Mouse (Mus musculus) layer of hippocampus, adult 9-11 months (tissue): ENCODE measurements around the gene Dscaml1.
A peak's percentile ranks its signal among the peaks of the same experiment; 100 is the strongest.

Source experiments
- DNase-seq: peaks from one replicate; pipeline ENCODE4 v3.0.0; 2022

Dscaml1 gene

GRCm38 (mm10) chr9:45457200-45457599, 30.8 kb downstream of the Dscaml1 start:
- DNase-seq: no peak

GRCm38 (mm10) chr9:45458363-45458762, 31.9 kb downstream of the Dscaml1 start:
- DNase-seq: peak; percentile 53

GRCm38 (mm10) chr9:45465396-45466019, 39.1 kb downstream of the Dscaml1 start:
- no peak for DNase-seq

- no peak for DNase-seq
These were observed 41.8 kb downstream of the Dscaml1 start for GRCm38 (mm10) chr9:45468235-45468634.

GRCm38 (mm10) chr9:45470746-45471471, 44.5 kb downstream of the Dscaml1 start:
- DNase-seq: peak; percentile 65

- DNase-seq: no peak
These were observed 45.3 kb downstream of the Dscaml1 start for GRCm38 (mm10) chr9:45471691-45472090.

- DNase-seq: no peak
These were observed 48.4 kb downstream of the Dscaml1 start for GRCm38 (mm10) chr9:45474874-45475273.

- no peak for DNase-seq
These were observed 54.5 kb downstream of the Dscaml1 start for GRCm38 (mm10) chr9:45480936-45481335.

GRCm38 (mm10) chr9:45486665-45487074, 60.2 kb downstream of the Dscaml1 start:
- DNase-seq: no peak

GRCm38 (mm10) chr9:45487179-45487801, 60.9 kb downstream of the Dscaml1 start:
- DNase-seq: peak; percentile 85

GRCm38 (mm10) chr9:45490899-45491298, 64.5 kb downstream of the Dscaml1 start:
- DNase-seq: no peak

GRCm38 (mm10) chr9:45494889-45495288, 68.5 kb downstream of the Dscaml1 start:
- no peak for DNase-seq

GRCm38 (mm10) chr9:45496340-45496739, 69.9 kb downstream of the Dscaml1 start:
- no peak for DNase-seq

- DNase-seq: no peak
These were observed 70.5 kb downstream of the Dscaml1 start for GRCm38 (mm10) chr9:45496944-45497343.

- no peak for DNase-seq
These were observed 72.8 kb downstream of the Dscaml1 start for GRCm38 (mm10) chr9:45499267-45499666.

GRCm38 (mm10) chr9:45500071-45500595, 73.7 kb downstream of the Dscaml1 start:
- DNase-seq: no peak

- DNase-seq: no peak
These were observed 75.0 kb downstream of the Dscaml1 start for GRCm38 (mm10) chr9:45501295-45501927.

GRCm38 (mm10) chr9:45501963-45502641, 75.7 kb downstream of the Dscaml1 start:
- DNase-seq: no peak

- DNase-seq: no peak
These were observed 78.5 kb downstream of the Dscaml1 start for GRCm38 (mm10) chr9:45504977-45505376.

GRCm38 (mm10) chr9:45505487-45505939, 79.1 kb downstream of the Dscaml1 start:
- no peak for DNase-seq

GRCm38 (mm10) chr9:45507482-45507881, 81.1 kb downstream of the Dscaml1 start:
- no peak for DNase-seq

GRCm38 (mm10) chr9:45510806-45511546, 84.5 kb downstream of the Dscaml1 start:
- DNase-seq: peak; percentile 47
